Mouse (Mus musculus): ENCODE data around the gene Atrip. TPM values are rescaled to one million over a fixed set of nuclear protein-coding genes. Genes with fewer than 3 reads are reported as not detected.

Atrip gene
- polyA plus RNA-seq, 1 experiment, result 12.1 TPM

GRCm38 (mm10) chr9:109008994-109009635 lies 64.8 kb downstream of the Atrip start:
- TF ChIP-seq CTCF (IDR thresholded peaks at IDR 0.05; ENCODE audit: control insufficient read depth, insufficient read depth, insufficient replicate concordance, low read depth, low read length), result no peak
- TF ChIP-seq POLR2A (IDR thresholded peaks at IDR 0.05; ENCODE audit: control insufficient read depth, low read depth, low read length), result no peak
- Histone ChIP-seq H3K27ac (ENCODE audit: control insufficient read depth, insufficient read depth, low read depth, low read length) (no peak overlapping the region), H3K4me1 (ENCODE audit: control insufficient read depth, insufficient read depth, low read length) (no peaks in the 10 kb centered on the region; the same call in 1 of the 2 replicates), H3K27me3 (ENCODE audit: control insufficient read depth, insufficient read depth, low read length) (no peaks in the 10 kb centered on the region), H3K4me3 (ENCODE audit: control insufficient read depth, low read depth, low read length) (no peak overlapping the region), H3K36me3 (ENCODE audit: control insufficient read depth, insufficient read depth, low read length) (peaks cover 3% of the 10 kb centered on the region)

- Histone ChIP-seq H3K36me3 (ENCODE audit: control insufficient read depth, insufficient read depth, low read length) (peaks cover 1% of the 10 kb centered on the region), H3K27me3 (ENCODE audit: control insufficient read depth, insufficient read depth, low read length) (no peaks in the 10 kb centered on the region), H3K4me1 (ENCODE audit: control insufficient read depth, insufficient read depth, low read length) (no peaks in the 10 kb centered on the region; the same call in 1 of the 2 replicates), H3K4me3 (ENCODE audit: control insufficient read depth, low read depth, low read length) (no peak overlapping the region), H3K27ac (ENCODE audit: control insufficient read depth, insufficient read depth, low read depth, low read length) (no peak overlapping the region)
- TF ChIP-seq POLR2A (IDR thresholded peaks at IDR 0.05; ENCODE audit: control insufficient read depth, low read depth, low read length), result no peak
- TF ChIP-seq CTCF (IDR thresholded peaks at IDR 0.05; ENCODE audit: control insufficient read depth, insufficient read depth, insufficient replicate concordance, low read depth, low read length), result no peak
Measured at GRCm38 (mm10) chr9:109008081-109008480, 65.8 kb downstream of the Atrip start.

Other genes starting within 250 kb of the Atrip start
- 1.2 and 1.3 TPM in 2 replicates for gene Celsr3, start 247.8 kb downstream of the Atrip start, polyA plus RNA-seq (2012; rRNA removed)
- 7.2 and 8.4 TPM in 2 replicates for gene Slc26a6, start 220.8 kb downstream of the Atrip start, polyA plus RNA-seq (2012; rRNA removed)
- 400 and 456 TPM in 2 replicates for gene Tmem89, start 159.5 kb downstream of the Atrip start, polyA plus RNA-seq (2012; rRNA removed)
- gene Uqcrc1, start 137.5 kb downstream of the Atrip start, polyA plus RNA-seq (2012; rRNA removed), result 432 and 464 TPM in 2 replicates
- 3.4 and 4.9 TPM in 2 replicates for gene Col7a1, start 120.5 kb downstream of the Atrip start, polyA plus RNA-seq (2012; rRNA removed)
- gene Ucn2, start 88.1 kb downstream of the Atrip start, polyA plus RNA-seq (2012; rRNA removed), result 0.35 and 0.88 TPM in 2 replicates
- 41.2 and 53.3 TPM in 2 replicates for gene Pfkfb4, start 82.3 kb downstream of the Atrip start, polyA plus RNA-seq (2012; rRNA removed)
- gene Shisa5, start 35.6 kb downstream of the Atrip start, polyA plus RNA-seq (2012; rRNA removed), result 21.0 and 22.7 TPM in 2 replicates
- 5.0 and 6.3 TPM in 2 replicates for gene Trex1, start 14.4 kb downstream of the Atrip start, polyA plus RNA-seq (2012; rRNA removed)
- 1.6 TPM in 2 replicates for gene Ccdc51, start 8.4 kb upstream of the Atrip start, polyA plus RNA-seq (2012; rRNA removed)
- 66.4 and 120 TPM in 2 replicates for gene Tma7, start 8.5 kb upstream of the Atrip start, polyA plus RNA-seq (2012; rRNA removed)
- 5.8 and 6.0 TPM in 2 replicates for gene Plxnb1, start 21.3 kb upstream of the Atrip start, polyA plus RNA-seq (2012; rRNA removed)
- not detected in 2 replicates for gene Fbxw21, start 87.9 kb upstream of the Atrip start, polyA plus RNA-seq (2012; rRNA removed)
- gene Fbxw13, start 121.9 kb upstream of the Atrip start, polyA plus RNA-seq (2012; rRNA removed), result 0.31 TPM in 1 of 2 replicates, not detected in the other
- gene Fbxw20, start 160.6 kb upstream of the Atrip start, polyA plus RNA-seq (2012; rRNA removed), result 0.32 and 0.44 TPM in 2 replicates
- gene Fbxw14, start 213.6 kb upstream of the Atrip start, polyA plus RNA-seq (2012; rRNA removed), result not detected in 2 replicates

Measured in testis, adult 2 months (tissue).